Mouse (Mus musculus): ENCODE measurements around the gene Nup155. TPM values are rescaled to one million over a fixed set of nuclear protein-coding genes. Genes with fewer than 3 reads are reported as not detected.

Gene Nup155
- polyA plus RNA-seq (2012; rRNA removed): 8.3 and 9.7 TPM in 2 replicates

GRCm38 (mm10) chr15:8108966-8109743 lies at the start of gene Nup155:
Nup155 (plus strand) TSS chr15:8109273.

GRCm38 (mm10) chr15:8098774-8099749 lies 10.0 kb upstream of the Nup155 start, which contains the start of gene Wdr70:
Wdr70 (minus strand) TSS chr15:8099209.

GRCm38 (mm10) chr15:8168591-8169265 lies 59.7 kb downstream of the Nup155 start, which contains the start of gene Cplane1:
Cplane1 (plus strand) TSS chr15:8169106.

Other genes starting within 250 kb of the Nup155 start
- gene Wdr70, start 10.1 kb upstream of the Nup155 start, polyA plus RNA-seq (2012; rRNA removed): 6.9 and 7.3 TPM in 2 replicates
- 0.83 and 0.84 TPM in 2 replicates for gene Cplane1, start 59.8 kb downstream of the Nup155 start, polyA plus RNA-seq (2012; rRNA removed)

Measured in liver, embryonic 18 days (tissue).